Mouse (Mus musculus): ENCODE results near the gene Olfr902.
"Not testable (repeated sequence)": the region's sequence is repeated elsewhere in the genome, so short reads cannot be mapped to it uniquely, and the experiment has no call there.

Olfr902 gene

GRCm38 (mm10) chr9:38447352-38447751 is at the start of gene Olfr902:
Gene Olfr902 (plus strand): TSS chr9:38447652.
- no peak for DNase-seq (ENCODE audit: low spot score in 2 of 2)

- DNase-seq (ENCODE audit: low spot score in 2 of 2) = no peak
Measured at GRCm38 (mm10) chr9:38401398-38401797, 46.1 kb upstream of the Olfr902 start, which contains the start of gene Olfr147. Gene Olfr147 (plus strand): TSS chr9:38401698.

- DNase-seq (ENCODE audit: low spot score in 2 of 2) = not testable (repeated sequence)
Measured at GRCm38 (mm10) chr9:38407502-38407901, 40.0 kb upstream of the Olfr902 start.

GRCm38 (mm10) chr9:38413502-38413901 is 34.0 kb upstream of the Olfr902 start:
- DNase-seq (ENCODE audit: low spot score in 2 of 2) = not testable (repeated sequence)

DNA sequence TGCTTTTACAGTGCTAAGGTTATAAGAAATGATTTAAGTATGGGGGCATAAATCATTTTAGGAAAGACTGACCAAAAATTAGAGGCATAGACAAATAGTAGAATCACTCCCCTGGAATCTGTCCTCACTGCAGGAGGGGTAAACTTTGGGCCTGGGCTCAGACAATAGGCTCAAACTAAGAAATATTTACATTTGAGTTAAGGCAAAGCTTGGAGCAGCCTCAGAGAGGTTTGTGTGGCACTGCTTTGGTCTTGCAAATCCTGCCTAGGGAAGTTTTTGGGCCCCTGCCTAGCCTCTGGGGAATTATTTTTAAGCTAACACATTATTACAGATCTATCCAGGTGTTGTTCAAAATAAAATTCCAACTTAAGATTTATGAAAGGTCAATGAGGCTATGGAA is 23.7 kb upstream of the Olfr902 start:
- no peak for DNase-seq (ENCODE audit: low spot score in 2 of 2)

GRCm38 (mm10) chr9:38427026-38427425 is 20.4 kb upstream of the Olfr902 start:
- no peak for DNase-seq (ENCODE audit: low spot score in 2 of 2)

DNA sequence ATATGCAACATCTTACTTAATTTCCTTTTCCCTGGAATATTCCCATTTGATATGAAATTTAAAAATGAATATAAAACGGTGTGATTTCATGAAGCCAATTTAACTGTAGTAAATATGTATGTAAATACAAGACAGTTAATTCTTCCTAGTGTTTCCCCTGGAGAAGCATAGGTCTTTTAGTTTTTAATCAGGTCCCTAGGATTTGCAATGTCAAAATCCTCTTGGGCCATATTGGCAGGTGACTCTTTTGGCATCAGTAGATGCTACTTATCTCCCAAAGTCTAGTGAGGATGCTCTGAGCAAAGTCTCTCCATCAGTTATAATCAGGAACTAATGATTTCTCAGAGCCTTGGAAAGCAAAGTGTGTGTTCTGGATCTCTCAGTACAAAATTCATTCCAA is 18.3 kb upstream of the Olfr902 start, which contains the start of gene Olfr901:
TSS of gene Olfr901 (plus strand) at position 301 of the 400 bp plus-strand sequence.
- DNase-seq (ENCODE audit: low spot score in 2 of 2) = no peak

- DNase-seq (ENCODE audit: low spot score in 2 of 2) = no peak
Measured at GRCm38 (mm10) chr9:38462844-38463243, 15.4 kb downstream of the Olfr902 start, which contains the start of gene Olfr904. Gene Olfr904 (plus strand): TSS chr9:38463144.

GRCm38 (mm10) chr9:38470807-38471206 is 23.4 kb downstream of the Olfr902 start, which contains the start of gene Olfr905:
Gene Olfr905 (plus strand): TSS chr9:38471107.
- no peak for DNase-seq (ENCODE audit: low spot score in 2 of 2)

- DNase-seq (ENCODE audit: low spot score in 2 of 2) = no peak
Measured at GRCm38 (mm10) chr9:38486785-38487184, 39.3 kb downstream of the Olfr902 start, which contains the start of gene Olfr906. Gene Olfr906 (plus strand): TSS chr9:38487085.

DNA sequence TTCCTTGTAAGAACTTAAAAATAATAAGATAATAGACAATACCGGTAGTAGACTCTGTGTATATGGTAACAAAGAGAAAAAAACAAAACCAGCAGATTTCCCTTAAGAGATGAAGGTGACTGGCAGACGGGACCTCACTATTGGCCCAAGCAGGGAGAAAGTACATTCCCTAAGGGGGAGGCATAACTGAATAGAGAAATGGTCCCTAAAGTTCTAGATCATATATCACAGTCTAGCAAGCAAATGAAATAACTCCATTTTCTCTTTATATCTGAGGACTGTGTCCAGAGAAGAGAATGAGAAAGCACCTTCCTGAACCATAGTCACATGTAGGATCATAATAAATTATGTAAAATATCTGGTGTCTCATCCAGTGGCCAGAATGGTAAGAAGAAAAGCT is 48.0 kb downstream of the Olfr902 start, which contains the start of gene Olfr907:
TSS of gene Olfr907 (plus strand) at position 301 of the 400 bp plus-strand sequence.
- DNase-seq (ENCODE audit: low spot score in 2 of 2) = no peak
